Mouse (Mus musculus) megakaryocyte, embryonic 14.5 days (primary cell): Measurements from ENCODE around the gene Upf1.

ENCODE experiments used
- FLI1 ChIP-seq: IDR thresholded peaks from 2 replicates; pipeline ENCODE4 v1.6.1; 2012; ENCODE audit warnings: low read length, inconsistent platforms, mixed read lengths
- GATA1 ChIP-seq: IDR thresholded peaks from 3 replicates; pipeline ENCODE4 v1.6.1; 2012; ENCODE audit warnings: mixed read lengths, low read length, inconsistent platforms, borderline replicate concordance

- no peak for TF ChIP-seq GATA1
- no peak for TF ChIP-seq FLI1
Observed at GRCm38 (mm10) chr8:70352657-70353151, 374 bp downstream of the Upf1 start.
